Mouse (Mus musculus) brain, adult 10 weeks (tissue): ENCODE data around the gene Klhdc7b. TPM values are rescaled to one million over a fixed set of nuclear protein-coding genes. Genes with fewer than 3 reads are reported as not detected.

Experiments used
- polyA plus RNA-seq: library from polyadenylated mRNA; stranded (reverse); fragments of 350-450 nt; fragmentation: Illumina TruSeq; extraction: RNeasy Lipid Tissue Mini Kit (QIAGEN cat#74804); gene quantifications from one replicate; pipeline ENCODE4 v1.2.3, GENCODE M21; 2015; ENCODE audit warnings: low read depth, low replicate concordance

Gene Klhdc7b
- 0.46 TPM for polyA plus RNA-seq

GRCm38 (mm10) chr15:89384617-89385016, at the start of gene Klhdc7b:
Klhdc7b (plus strand) TSS chr15:89384917.

DNA sequence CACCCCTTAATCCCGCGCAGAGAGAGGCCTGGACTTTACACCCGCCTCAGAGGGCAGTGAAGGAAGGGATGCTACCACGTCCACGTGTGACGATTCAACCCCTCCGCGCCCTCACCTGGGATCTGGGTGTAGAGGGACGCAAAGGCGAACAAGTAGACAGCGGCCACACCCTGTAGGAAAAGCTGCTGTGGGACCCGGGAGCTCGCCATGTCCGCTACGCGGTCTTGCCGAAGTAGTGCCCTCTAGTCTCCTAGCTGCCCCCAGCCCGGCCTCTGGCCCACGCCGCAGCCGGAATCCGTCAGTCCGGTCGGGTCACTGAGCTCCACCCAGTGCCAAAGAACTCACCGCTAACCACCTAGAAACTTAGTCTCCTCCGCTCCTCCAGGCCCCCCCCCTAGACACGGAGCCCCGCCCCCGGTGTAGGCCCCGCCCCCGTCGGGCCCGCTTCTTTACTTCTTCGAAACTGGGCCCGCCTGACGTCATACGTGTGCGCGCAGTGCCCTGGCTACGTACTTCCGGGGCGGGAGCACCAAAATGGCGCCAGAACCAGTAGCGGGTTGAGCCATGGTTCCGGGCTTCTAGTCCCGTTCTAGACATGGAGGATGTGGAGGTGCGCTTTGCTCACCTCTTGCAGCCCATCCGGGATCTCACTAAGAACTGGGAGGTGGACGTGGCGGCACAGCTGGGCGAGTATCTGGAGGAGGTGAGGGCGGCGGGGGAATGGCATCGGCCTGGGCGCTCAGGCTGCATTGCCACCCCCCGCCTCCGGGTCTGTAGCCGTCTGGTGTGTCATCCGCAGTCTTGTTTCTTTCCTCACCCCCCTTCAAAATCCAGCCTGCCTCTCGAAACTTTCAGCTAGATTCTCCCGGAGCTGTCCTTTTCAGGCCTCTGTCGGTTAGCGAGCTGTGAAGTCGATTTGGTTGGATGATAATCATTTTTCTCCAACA, 29.2 kb upstream of the Klhdc7b start, which contains the start of the genes Lmf2 and Ncaph2:
TSS of gene Lmf2 (minus strand) at position 419 of the 947 bp plus-strand sequence.
TSS of gene Ncaph2 (plus strand) at position 479 of the 947 bp plus-strand sequence.

DNA sequence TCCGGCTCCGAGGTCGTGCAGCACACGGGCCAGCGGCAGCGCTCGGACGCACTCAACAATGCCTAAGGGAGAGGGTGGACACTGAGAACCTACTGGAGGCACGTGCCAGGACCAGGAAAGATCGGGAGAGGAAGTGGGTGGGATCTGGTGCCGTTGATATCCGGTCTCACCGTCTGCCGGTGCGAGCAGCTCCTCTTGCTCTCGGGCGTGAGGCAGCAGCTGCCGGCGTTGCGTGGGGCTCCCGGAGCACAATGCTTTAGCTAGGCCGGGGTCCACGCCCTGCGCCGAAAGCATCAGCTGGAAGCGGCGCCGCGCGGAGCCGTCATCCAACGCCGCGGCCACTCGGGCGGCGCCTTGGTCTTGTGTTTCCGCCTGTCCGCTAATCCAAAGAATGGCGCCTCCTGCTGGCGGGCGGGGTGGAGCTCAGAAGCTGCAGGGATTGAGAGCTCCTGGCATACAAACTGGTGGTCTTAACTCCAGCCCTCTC, 10.9 kb upstream of the Klhdc7b start, which contains the start of gene Sco2:
TSS of gene Sco2 (minus strand) at position 85 of the 487 bp plus-strand sequence.

GRCm38 (mm10) chr15:89376957-89377356, 7.8 kb upstream of the Klhdc7b start, which contains the start of gene Tymp:
Tymp (minus strand) TSS chr15:89377039.

DNA sequence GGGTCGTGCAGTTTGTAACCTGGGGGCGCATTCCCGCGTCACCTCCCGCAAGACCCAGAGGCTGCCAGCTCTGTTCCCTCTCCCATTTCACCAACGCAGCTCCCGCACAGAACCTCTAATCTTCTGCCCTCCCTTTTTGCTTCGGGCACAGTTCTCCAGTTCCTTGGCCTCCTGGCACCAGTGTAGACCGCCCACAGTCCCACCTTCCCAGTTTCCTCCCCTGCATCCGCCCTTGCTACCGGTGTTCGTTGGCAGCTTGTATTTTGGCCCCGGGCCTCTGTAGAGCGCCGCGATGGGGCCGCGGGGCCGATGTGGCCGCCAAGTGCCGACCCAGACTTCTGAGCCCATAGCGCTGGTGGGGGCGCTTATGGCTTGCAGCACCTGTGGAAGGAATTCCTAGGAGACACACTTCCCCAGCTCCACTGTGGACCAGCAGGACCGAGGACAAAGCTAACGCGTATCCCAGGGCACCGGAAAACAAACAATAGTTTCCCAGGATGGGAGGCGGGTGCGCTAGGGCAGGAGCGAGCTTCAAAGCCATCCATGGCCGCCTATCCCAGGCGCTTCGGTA, 5.8 kb upstream of the Klhdc7b start, which contains the start of gene Odf3b:
TSS of gene Odf3b (minus strand) at position 452 of the 571 bp plus-strand sequence.

GRCm38 (mm10) chr15:89410118-89410517, 25.4 kb downstream of the Klhdc7b start, which contains the start of gene Syce3:
Syce3 (minus strand) TSS chr15:89410503.

GRCm38 (mm10) chr15:89425711-89426121, 41.0 kb downstream of the Klhdc7b start, which contains the start of gene Cpt1b:
Cpt1b (minus strand) TSS chr15:89425863.

DNA sequence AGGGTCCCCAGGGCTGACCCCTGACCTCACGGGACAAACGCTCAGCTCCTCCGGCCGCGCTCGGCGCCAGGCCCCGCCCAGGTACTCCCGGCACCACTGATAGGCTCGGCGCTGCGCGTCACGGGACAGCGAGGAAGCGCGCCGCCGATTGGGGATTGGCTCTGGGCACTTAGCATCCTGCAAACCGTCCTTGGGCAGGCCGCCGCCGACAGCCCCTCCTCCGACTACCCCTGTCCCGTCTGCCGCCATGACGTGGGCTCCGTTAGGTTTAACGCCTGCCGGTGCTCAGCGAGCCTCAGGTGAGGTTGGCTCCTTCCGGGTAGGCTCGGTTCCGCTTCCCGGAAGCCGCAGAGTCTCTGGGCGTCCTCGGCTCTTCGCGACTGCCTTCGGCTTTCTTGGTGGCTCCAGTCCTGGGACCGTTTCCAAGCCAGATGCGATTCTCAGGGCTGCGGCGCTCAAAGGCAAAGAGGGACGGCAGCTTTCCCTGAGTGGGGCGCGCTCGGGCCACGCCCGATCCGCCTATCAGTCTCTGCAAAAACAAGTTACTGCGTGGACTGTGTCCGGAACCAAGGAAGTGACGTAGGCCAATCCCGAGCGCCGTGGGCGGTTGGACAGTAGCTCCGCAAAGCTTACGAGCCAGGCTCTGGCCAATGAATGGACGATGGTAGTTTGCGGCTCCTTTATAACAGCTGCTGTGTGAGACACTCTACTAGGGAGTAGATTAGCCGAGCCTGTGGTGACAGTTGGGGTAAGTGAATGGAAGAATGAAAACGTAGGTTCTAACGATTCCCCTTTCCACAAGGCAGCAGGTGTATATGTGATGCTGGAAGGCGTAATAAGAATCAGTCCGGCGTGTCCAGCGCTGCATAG, 44.9 kb downstream of the Klhdc7b start, which contains the start of the genes C730034F03Rik, Gm44502 and Chkb:
TSS of gene C730034F03Rik (plus strand) at position 238 of the 870 bp plus-strand sequence.
TSS of gene Gm44502 (minus strand) at position 345 of the 870 bp plus-strand sequence.
TSS of gene Chkb (minus strand) at position 557 of the 870 bp plus-strand sequence.

Other genes with a start within 250 kb of the Klhdc7b start
- gene Mapk12, start 244.2 kb upstream of the Klhdc7b start, polyA plus RNA-seq: 12.5 TPM
- gene Mapk11, start 235.3 kb upstream of the Klhdc7b start, polyA plus RNA-seq: 51.9 TPM
- 36.2 TPM for gene Plxnb2, start 204.1 kb upstream of the Klhdc7b start, polyA plus RNA-seq
- 51.1 TPM for gene Dennd6b, start 188.4 kb upstream of the Klhdc7b start, polyA plus RNA-seq
- 78.9 TPM for gene Ppp6r2, start 173.4 kb upstream of the Klhdc7b start, polyA plus RNA-seq
- gene Sbf1, start 69.6 kb upstream of the Klhdc7b start, polyA plus RNA-seq: 124 TPM
- not detected for gene Adm2, start 62.2 kb upstream of the Klhdc7b start, polyA plus RNA-seq
- not detected for gene Miox, start 50.5 kb upstream of the Klhdc7b start, polyA plus RNA-seq
- gene Lmf2, start 29.3 kb upstream of the Klhdc7b start, polyA plus RNA-seq: 11.3 TPM
- 80.4 TPM for gene Ncaph2, start 29.2 kb upstream of the Klhdc7b start, polyA plus RNA-seq
- gene Sco2, start 11.1 kb upstream of the Klhdc7b start, polyA plus RNA-seq: 29.7 TPM
- 1.7 TPM for gene Tymp, start 7.9 kb upstream of the Klhdc7b start, polyA plus RNA-seq
- gene Odf3b, start 5.6 kb upstream of the Klhdc7b start, polyA plus RNA-seq: 5.0 TPM
- gene Syce3, start 25.6 kb downstream of the Klhdc7b start, polyA plus RNA-seq: not detected
- gene Cpt1b, start 40.9 kb downstream of the Klhdc7b start, polyA plus RNA-seq: 1.5 TPM
- gene C730034F03Rik, start 44.7 kb downstream of the Klhdc7b start, polyA plus RNA-seq: 3.3 TPM
- gene Gm44502, start 44.8 kb downstream of the Klhdc7b start, polyA plus RNA-seq: not detected
- 58.1 TPM for gene Chkb, start 45.0 kb downstream of the Klhdc7b start, polyA plus RNA-seq
- 128 TPM for gene Mapk8ip2, start 69.0 kb downstream of the Klhdc7b start, polyA plus RNA-seq
- 28.4 TPM for gene Arsa, start 92.5 kb downstream of the Klhdc7b start, polyA plus RNA-seq
- 87.4 TPM for gene Shank3, start 114.7 kb downstream of the Klhdc7b start, polyA plus RNA-seq
- 1.0 TPM for gene Acr, start 183.4 kb downstream of the Klhdc7b start, polyA plus RNA-seq
- gene Rabl2, start 207.0 kb downstream of the Klhdc7b start, polyA plus RNA-seq: 51.8 TPM